Mouse (Mus musculus): Measurements from ENCODE around the gene Ppp2r3a. TPM values are rescaled to one million over a fixed set of nuclear protein-coding genes. Genes with fewer than 3 reads are reported as not detected.

Ppp2r3a gene
- polyA plus RNA-seq, 1 experiment from 2014 or later: 40.0 TPM

- Histone ChIP-seq H3K36me3 (ENCODE audit: control insufficient read depth, insufficient read depth, low read length) (peaks cover 47% of the 10 kb centered on the region), H3K4me3 (replicated peaks; ENCODE audit: low read depth, low read length) (no peak overlapping the region), H3K9ac (replicated peaks; ENCODE audit: low read length) (no peak overlapping the region), H3K27me3 (ENCODE audit: control insufficient read depth, insufficient read depth, low read length) (no peaks in the 10 kb centered on the region), H3K4me2 (ENCODE audit: low read length) (no peak overlapping the region), H3K4me1 (ENCODE audit: control insufficient read depth, insufficient read depth, low read length) (no peaks in the 10 kb centered on the region), H3K27ac (replicated peaks; ENCODE audit: low read depth, low read length) (no peak overlapping the region), H3K9me3 (ENCODE audit: control insufficient read depth, low read length) (no peaks in the 10 kb centered on the region)
- no peak for ATAC-seq (ENCODE audit: low FRiP score, low TSS enrichment)
- 86% methylated on average over 11 of the region's 11 CpGs for WGBS
- DNase-seq: no peak
Observed at GRCm38 (mm10) chr9:101104931-101105330, 146.7 kb downstream of the Ppp2r3a start.

- ATAC-seq (ENCODE audit: low FRiP score, low TSS enrichment) (no peak), DNase-seq (no peak)
- H3K4me2 ChIP-seq (ENCODE audit: low read length): no peak overlapping the region
- peaks cover 3% of the 10 kb centered on the region; the same call in 1 of the 2 replicates for H3K9me3 ChIP-seq (ENCODE audit: control insufficient read depth, low read length)
- peaks cover 46% of the 10 kb centered on the region for H3K36me3 ChIP-seq (ENCODE audit: control insufficient read depth, insufficient read depth, low read length)
- no peak overlapping the region for H3K9ac ChIP-seq (replicated peaks; ENCODE audit: low read length)
- H3K27me3 ChIP-seq (ENCODE audit: control insufficient read depth, insufficient read depth, low read length): no peaks in the 10 kb centered on the region
- 93% methylated on average over 3 of the region's 3 CpGs for WGBS
- H3K27ac ChIP-seq (replicated peaks; ENCODE audit: low read depth, low read length): no peak overlapping the region
- H3K4me1 ChIP-seq (ENCODE audit: control insufficient read depth, insufficient read depth, low read length): no peaks in the 10 kb centered on the region
- H3K4me3 ChIP-seq (replicated peaks; ENCODE audit: low read depth, low read length): no peak overlapping the region
Observed at GRCm38 (mm10) chr9:101102288-101102687, 149.3 kb downstream of the Ppp2r3a start.

- H3K4me3 ChIP-seq (replicated peaks; ENCODE audit: low read depth, low read length): no peak overlapping the region
- H3K36me3 ChIP-seq (ENCODE audit: control insufficient read depth, insufficient read depth, low read length): peaks cover 39% of the 10 kb centered on the region
- DNase-seq (no peak), ATAC-seq (ENCODE audit: low FRiP score, low TSS enrichment) (no peak)
- H3K9ac ChIP-seq (replicated peaks; ENCODE audit: low read length): no peak overlapping the region
- H3K4me1 ChIP-seq (ENCODE audit: control insufficient read depth, insufficient read depth, low read length): no peaks in the 10 kb centered on the region
- H3K9me3 ChIP-seq (ENCODE audit: control insufficient read depth, low read length): peaks cover 3% of the 10 kb centered on the region; the same call in 1 of the 2 replicates
- H3K27ac ChIP-seq (replicated peaks; ENCODE audit: low read depth, low read length): no peak overlapping the region
- no peak overlapping the region for H3K4me2 ChIP-seq (ENCODE audit: low read length)
- WGBS: 95% methylated on average over 8 of the region's 8 CpGs
- H3K27me3 ChIP-seq (ENCODE audit: control insufficient read depth, insufficient read depth, low read length): no peaks in the 10 kb centered on the region
Observed at GRCm38 (mm10) chr9:101101547-101101946, 150.0 kb downstream of the Ppp2r3a start.

- WGBS: 94% methylated on average over 3 of the region's 3 CpGs
- no peak for ATAC-seq (ENCODE audit: low FRiP score, low TSS enrichment)
- peaks cover 3% of the 10 kb centered on the region; the same call in 1 of the 2 replicates for H3K9me3 ChIP-seq (ENCODE audit: control insufficient read depth, low read length)
Observed at GRCm38 (mm10) chr9:101100163-101100562, 151.4 kb downstream of the Ppp2r3a start.

GRCm38 (mm10) chr9:101099445-101099844, 152.2 kb downstream of the Ppp2r3a start:
- ATAC-seq (ENCODE audit: low FRiP score, low TSS enrichment) (no peak), DNase-seq (no peak)
- Histone ChIP-seq H3K4me3 (replicated peaks; ENCODE audit: low read depth, low read length) (no peak overlapping the region), H3K4me1 (ENCODE audit: control insufficient read depth, insufficient read depth, low read length) (no peaks in the 10 kb centered on the region), H3K27ac (replicated peaks; ENCODE audit: low read depth, low read length) (no peak overlapping the region), H3K36me3 (ENCODE audit: control insufficient read depth, insufficient read depth, low read length) (peaks cover 27% of the 10 kb centered on the region), H3K27me3 (ENCODE audit: control insufficient read depth, insufficient read depth, low read length) (no peaks in the 10 kb centered on the region), H3K4me2 (ENCODE audit: low read length) (no peak overlapping the region), H3K9me3 (ENCODE audit: control insufficient read depth, low read length) (peaks cover 3% of the 10 kb centered on the region; the same call in 1 of the 2 replicates), H3K9ac (replicated peaks; ENCODE audit: low read length) (no peak overlapping the region)
- 91% methylated on average over 6 of the region's 6 CpGs for WGBS

More at GRCm38 (mm10) chr9:101100163-101100562, 151.4 kb downstream of the Ppp2r3a start:
- no peaks in the 10 kb centered on the region for H3K27me3 ChIP-seq (ENCODE audit: control insufficient read depth, insufficient read depth, low read length)
- H3K4me3 ChIP-seq (replicated peaks; ENCODE audit: low read depth, low read length): no peak overlapping the region
- no peaks in the 10 kb centered on the region for H3K4me1 ChIP-seq (ENCODE audit: control insufficient read depth, insufficient read depth, low read length)
- H3K4me2 ChIP-seq (ENCODE audit: low read length): no peak overlapping the region
- peaks cover 31% of the 10 kb centered on the region for H3K36me3 ChIP-seq (ENCODE audit: control insufficient read depth, insufficient read depth, low read length)
- H3K9ac ChIP-seq (replicated peaks; ENCODE audit: low read length): no peak overlapping the region
- no peak for DNase-seq
- H3K27ac ChIP-seq (replicated peaks; ENCODE audit: low read depth, low read length): no peak overlapping the region

GRCm38 (mm10) chr9:101097542-101097941, 154.1 kb downstream of the Ppp2r3a start:
- no peaks in the 10 kb centered on the region for H3K27me3 ChIP-seq (ENCODE audit: control insufficient read depth, insufficient read depth, low read length)
- peaks cover 23% of the 10 kb centered on the region for H3K36me3 ChIP-seq (ENCODE audit: control insufficient read depth, insufficient read depth, low read length)
- 81% methylated on average over 1 of the region's 1 CpGs for WGBS
- no peak overlapping the region for H3K4me3 ChIP-seq (replicated peaks; ENCODE audit: low read depth, low read length)
- ATAC-seq (ENCODE audit: low FRiP score, low TSS enrichment) (no peak), DNase-seq (no peak)
- H3K4me1 ChIP-seq (ENCODE audit: control insufficient read depth, insufficient read depth, low read length): no peaks in the 10 kb centered on the region
- no peak overlapping the region for H3K9ac ChIP-seq (replicated peaks; ENCODE audit: low read length)
- no peak overlapping the region for H3K4me2 ChIP-seq (ENCODE audit: low read length)
- peaks cover 3% of the 10 kb centered on the region for H3K9me3 ChIP-seq (ENCODE audit: control insufficient read depth, low read length)
- H3K27ac ChIP-seq (replicated peaks; ENCODE audit: low read depth, low read length): no peak overlapping the region

- WGBS: 98% methylated on average over 3 of the region's 3 CpGs
- no peaks in the 10 kb centered on the region for H3K27me3 ChIP-seq (ENCODE audit: control insufficient read depth, insufficient read depth, low read length)
- no peak overlapping the region for H3K4me3 ChIP-seq (replicated peaks; ENCODE audit: low read depth, low read length)
- ATAC-seq (ENCODE audit: low FRiP score, low TSS enrichment): no peak
- no peak overlapping the region for H3K9ac ChIP-seq (replicated peaks; ENCODE audit: low read length)
- no peak for DNase-seq
- no peak overlapping the region for H3K27ac ChIP-seq (replicated peaks; ENCODE audit: low read depth, low read length)
- peaks cover 13% of the 10 kb centered on the region for H3K36me3 ChIP-seq (ENCODE audit: control insufficient read depth, insufficient read depth, low read length)
- H3K4me1 ChIP-seq (ENCODE audit: control insufficient read depth, insufficient read depth, low read length): no peaks in the 10 kb centered on the region
- H3K9me3 ChIP-seq (ENCODE audit: control insufficient read depth, low read length): peaks cover 3% of the 10 kb centered on the region
- H3K4me2 ChIP-seq (ENCODE audit: low read length): no peak overlapping the region
Observed at GRCm38 (mm10) chr9:101096461-101096860, 155.1 kb downstream of the Ppp2r3a start.

- 97% methylated on average over 4 of the region's 4 CpGs for WGBS
- H3K9ac ChIP-seq (replicated peaks; ENCODE audit: low read length): no peak overlapping the region
Observed at GRCm38 (mm10) chr9:101095425-101095824, 156.2 kb downstream of the Ppp2r3a start.

GRCm38 (mm10) chr9:101083728-101084127, 167.9 kb downstream of the Ppp2r3a start:
- Histone ChIP-seq H3K4me3 (replicated peaks; ENCODE audit: low read depth, low read length) (no peak overlapping the region), H3K4me1 (ENCODE audit: control insufficient read depth, insufficient read depth, low read length) (peaks cover 17% of the 10 kb centered on the region), H3K4me2 (ENCODE audit: low read length) (no peak overlapping the region), H3K36me3 (ENCODE audit: control insufficient read depth, insufficient read depth, low read length) (no peaks in the 10 kb centered on the region), H3K27ac (replicated peaks; ENCODE audit: low read depth, low read length) (no peak overlapping the region), H3K27me3 (ENCODE audit: control insufficient read depth, insufficient read depth, low read length) (no peaks in the 10 kb centered on the region), H3K9me3 (ENCODE audit: control insufficient read depth, low read length) (no peaks in the 10 kb centered on the region), H3K9ac (replicated peaks; ENCODE audit: low read length) (no peak overlapping the region)
- DNase-seq (no peak), ATAC-seq (ENCODE audit: low FRiP score, low TSS enrichment) (no peak)
- 96% methylated on average over 3 of the region's 3 CpGs for WGBS

More at GRCm38 (mm10) chr9:101095425-101095824, 156.2 kb downstream of the Ppp2r3a start:
- H3K4me2 ChIP-seq (ENCODE audit: low read length): no peak overlapping the region
- DNase-seq (no peak), ATAC-seq (ENCODE audit: low FRiP score, low TSS enrichment) (no peak)
- H3K4me1 ChIP-seq (ENCODE audit: control insufficient read depth, insufficient read depth, low read length): no peaks in the 10 kb centered on the region
- H3K4me3 ChIP-seq (replicated peaks; ENCODE audit: low read depth, low read length): no peak overlapping the region
- peaks cover 3% of the 10 kb centered on the region for H3K9me3 ChIP-seq (ENCODE audit: control insufficient read depth, low read length)
- no peaks in the 10 kb centered on the region for H3K27me3 ChIP-seq (ENCODE audit: control insufficient read depth, insufficient read depth, low read length)
- peaks cover 4% of the 10 kb centered on the region; the same call in 1 of the 2 replicates for H3K36me3 ChIP-seq (ENCODE audit: control insufficient read depth, insufficient read depth, low read length)
- no peak overlapping the region for H3K27ac ChIP-seq (replicated peaks; ENCODE audit: low read depth, low read length)
